Mouse (Mus musculus) thymus, postnatal 36 days (tissue): ENCODE measurements around the gene Cst7.
"Not testable (repeated sequence)": the region's sequence is repeated elsewhere in the genome, so short reads cannot be mapped to it uniquely, and the experiment has no call there.

Source experiments
- DNase-seq, 2 experiments: peaks; one replicate each; pipeline ENCODE4 v3.0.0; 2022; ENCODE audit warnings: mixed read lengths in 2 of 2

Cst7 gene

GRCm38 (mm10) chr2:150569847-150570590 lies at the start of gene Cst7:
Gene Cst7, plus strand, starts transcription at chr2:150570415.
- DNase-seq: peak; percentile 26 to 54

DNA sequence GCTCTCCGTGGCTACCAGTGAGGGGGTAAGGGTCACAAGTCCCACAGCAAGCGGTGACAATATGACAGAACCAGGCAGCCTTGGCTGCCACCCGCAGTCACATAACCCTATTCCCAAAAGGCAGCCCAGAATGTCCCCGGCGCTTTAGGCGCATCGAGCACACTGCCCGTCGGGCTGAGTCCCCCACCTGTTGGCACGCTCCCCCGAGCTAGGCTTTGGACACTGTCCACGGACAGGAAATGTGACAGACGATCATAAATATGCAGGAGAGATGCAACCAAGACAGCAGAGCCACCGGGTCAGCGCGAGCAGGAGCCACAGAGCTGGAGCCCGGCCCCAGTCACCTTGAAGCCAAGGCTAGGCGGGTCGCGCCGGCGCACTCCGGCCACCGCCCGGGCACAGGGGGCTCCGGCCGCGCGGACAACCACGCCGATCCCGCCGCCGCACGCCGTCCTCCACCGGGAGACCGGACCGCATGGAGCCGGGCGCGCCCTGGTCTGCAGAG lies 44.5 kb upstream of the Cst7 start:
- DNase-seq: no peak

DNA sequence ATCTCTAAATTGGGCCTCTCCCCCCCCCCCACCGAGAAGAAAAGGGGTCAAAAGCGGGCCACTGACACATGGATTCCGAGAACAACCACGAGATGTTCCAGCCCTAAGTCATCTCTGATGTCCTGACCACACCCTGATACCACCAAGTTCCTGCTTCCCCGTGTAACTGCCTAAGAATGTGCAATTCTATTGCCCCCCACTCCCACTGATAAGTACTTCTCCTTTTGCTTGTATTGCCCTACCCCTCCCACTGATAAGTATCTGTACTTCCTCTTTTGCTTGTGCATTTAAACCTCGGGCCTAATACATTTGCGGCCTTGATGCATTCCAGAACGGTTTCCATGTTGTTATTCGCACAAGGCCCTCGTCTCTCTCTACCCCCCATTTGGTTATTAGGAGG lies 20.6 kb upstream of the Cst7 start:
- not testable (repeated sequence) for DNase-seq

GRCm38 (mm10) chr2:150558568-150558967 lies 11.6 kb upstream of the Cst7 start:
- DNase-seq: peak; percentile 24 to 30

DNA sequence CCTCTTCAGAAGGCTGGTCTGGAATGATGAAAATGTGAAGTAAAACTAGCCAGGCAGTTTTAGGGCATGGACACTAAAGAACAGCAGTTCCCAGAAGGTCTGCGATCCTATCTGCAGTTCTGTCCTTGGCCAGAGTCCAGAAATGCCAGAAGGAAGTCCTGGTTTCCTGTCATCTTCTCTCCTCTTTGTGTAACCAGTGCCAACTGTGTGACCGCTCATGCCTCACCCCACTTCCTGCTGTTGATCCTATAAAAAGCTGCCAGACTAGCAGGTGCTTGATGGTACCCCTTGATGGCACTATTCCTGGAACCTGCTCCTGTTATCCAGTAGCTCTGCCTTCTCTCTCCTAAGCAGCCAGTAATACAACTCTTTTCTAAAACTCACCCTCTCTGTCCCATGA lies 3.2 kb upstream of the Cst7 start:
- DNase-seq: no peak

- no peak for DNase-seq
Measured at GRCm38 (mm10) chr2:150570761-150571160, 546 bp downstream of the Cst7 start.

DNA sequence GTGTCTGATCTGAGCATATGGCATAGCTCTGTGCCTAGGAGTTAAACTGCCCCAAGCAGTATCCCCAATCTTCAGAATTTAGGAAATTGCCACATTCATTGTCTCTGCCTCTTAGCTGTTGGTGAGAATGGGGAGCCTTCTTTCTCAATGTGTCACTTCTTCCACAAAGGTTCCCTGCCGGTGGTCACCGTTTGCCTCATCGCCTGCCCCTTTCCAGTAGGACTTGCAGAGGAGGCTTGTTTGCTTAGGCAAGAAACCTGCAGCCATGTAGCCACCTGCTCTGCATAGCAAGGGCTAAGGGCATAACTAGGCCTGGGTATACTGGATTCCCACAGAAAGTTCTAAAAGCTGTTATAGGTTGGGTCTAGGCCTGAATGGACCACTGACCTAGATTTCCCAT lies 2.2 kb downstream of the Cst7 start:
- no peak for DNase-seq

DNA sequence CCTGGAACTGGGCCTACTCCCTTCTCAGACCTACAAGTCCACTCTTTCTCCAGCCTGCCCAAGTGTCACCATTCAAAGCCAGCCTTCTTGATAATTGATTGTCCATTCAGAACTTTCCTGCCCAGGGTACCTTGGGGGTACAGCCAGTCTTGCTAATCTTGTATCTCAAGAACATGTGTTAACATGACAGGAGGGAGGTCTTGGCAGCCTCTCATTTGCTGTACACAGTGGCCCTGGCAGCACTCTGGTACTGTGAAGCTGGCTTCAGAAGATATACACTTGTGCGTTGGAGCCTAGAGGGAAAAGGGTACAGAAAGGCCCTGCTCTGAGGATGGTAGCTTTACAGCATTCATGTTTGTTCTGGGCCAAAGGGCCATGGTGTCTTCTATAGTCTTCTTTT lies 6.0 kb downstream of the Cst7 start:
- no peak for DNase-seq

DNA sequence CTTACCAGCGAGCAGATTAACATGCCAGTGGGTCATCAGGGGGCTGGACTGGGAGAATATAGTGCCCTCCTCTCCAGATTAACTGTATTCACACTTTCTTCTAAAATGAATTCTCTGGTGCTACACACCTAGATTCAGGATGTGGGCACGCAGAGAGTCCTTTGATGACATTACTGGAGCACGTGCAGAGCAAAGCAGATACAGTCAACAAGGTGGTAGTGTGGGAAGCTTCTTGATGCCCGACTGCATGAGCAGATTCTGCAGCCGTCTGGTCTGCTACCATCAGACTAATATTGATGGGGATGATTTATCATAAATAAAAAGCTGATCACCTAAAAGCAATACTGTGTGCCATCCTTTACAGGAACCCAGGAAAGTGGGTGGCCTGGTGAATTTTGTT lies 8.4 kb downstream of the Cst7 start:
- DNase-seq: peak; percentile 39 to 47

DNA sequence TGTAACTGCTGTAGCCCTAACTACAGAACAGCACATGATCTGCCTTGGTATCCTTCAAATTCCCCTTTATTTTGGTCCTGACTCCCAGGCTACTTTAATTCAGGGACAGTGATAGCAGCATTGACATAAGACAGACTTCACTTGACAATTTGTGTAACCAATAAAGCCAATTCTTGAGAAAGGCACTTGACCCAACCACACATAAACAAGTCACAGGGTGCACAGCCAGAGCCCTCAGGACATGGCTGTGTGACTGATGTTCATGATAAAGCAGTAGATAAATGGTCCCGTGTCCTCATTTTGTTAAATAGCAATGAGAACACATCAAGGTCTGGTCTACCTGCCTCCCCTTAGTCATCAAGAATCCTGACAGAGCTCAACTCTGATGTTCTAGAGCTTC lies 9.4 kb downstream of the Cst7 start:
- DNase-seq: no peak

DNA sequence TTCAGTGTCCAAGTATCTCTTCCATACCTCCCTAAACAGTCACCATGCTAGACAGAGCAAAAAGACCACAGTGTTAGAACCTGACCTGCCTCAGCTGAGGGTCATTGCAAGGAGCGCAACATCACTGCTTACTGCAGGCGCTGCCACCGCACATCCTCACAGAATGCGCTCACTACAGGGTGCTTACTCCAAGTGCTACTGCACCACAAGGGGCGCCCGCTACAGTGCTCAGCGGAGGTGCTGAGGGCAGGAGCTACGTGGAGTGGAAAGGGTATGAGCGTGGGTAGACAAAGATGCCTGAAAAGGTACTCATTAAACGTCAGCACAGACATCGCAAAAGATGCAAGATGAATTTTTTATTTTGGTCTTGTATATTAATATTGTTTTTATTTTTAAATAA lies 18.9 kb downstream of the Cst7 start:
- no peak for DNase-seq

DNA sequence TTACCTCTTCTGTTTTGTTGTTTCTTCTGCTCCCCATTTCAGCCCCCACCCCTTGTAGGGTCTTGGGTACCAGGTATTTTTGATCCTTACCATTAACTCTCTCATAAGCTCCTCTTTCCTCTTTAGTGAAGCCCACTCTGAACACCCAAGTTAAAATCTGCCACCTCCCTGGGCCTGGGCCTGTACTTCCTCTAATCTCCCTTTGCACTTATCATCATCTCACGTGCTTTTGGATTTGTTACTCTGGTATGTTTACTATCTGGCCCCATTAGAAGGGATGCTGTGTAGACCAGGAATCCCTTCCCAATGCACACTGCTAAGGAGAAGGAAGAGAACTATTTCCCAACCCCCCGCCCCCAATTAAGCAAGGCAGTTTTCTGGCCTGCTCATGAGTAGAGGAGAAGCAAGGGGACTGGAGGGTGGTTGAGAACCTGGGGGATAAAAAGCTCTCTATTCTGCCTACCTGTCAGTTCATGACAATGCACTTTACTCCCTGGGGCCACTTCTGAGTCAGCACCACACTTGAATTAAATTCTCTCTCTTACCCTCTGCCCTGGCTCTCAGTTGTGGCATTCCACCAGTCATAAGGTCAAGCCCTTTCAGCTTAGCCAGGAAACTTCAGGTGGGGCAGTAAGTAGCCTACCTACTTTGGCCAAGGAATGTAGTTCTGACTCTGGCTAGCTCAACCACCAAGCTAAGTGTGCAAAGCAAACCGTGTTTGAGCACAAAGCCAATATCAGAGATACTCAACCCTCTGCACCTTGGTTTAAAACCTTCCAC lies 25.4 kb downstream of the Cst7 start:
- no peak for DNase-seq

GRCm38 (mm10) chr2:150600263-150600662 lies 30.0 kb downstream of the Cst7 start:
- DNase-seq: no peak

- no peak for DNase-seq
Measured at GRCm38 (mm10) chr2:150602166-150602565, 32.0 kb downstream of the Cst7 start.

DNA sequence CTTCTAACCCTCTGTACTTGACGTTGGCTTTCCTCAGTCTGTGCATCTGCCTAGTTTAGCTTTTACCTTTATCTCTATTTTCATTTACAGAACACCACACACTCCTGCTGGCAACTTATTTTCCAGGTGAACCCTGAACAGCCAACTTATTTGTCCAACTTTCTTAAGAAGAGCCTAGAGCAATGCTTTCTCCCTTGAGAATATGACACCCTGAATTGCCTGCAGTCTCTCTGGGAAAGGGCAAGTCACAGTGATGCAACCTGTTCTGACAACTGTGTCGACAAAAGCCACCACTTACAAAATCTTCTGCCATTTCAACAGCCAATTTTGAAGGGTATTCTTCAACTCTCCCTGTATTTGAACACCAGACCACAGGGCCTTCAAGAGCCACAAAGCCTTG lies 34.6 kb downstream of the Cst7 start:
- no peak for DNase-seq

DNA sequence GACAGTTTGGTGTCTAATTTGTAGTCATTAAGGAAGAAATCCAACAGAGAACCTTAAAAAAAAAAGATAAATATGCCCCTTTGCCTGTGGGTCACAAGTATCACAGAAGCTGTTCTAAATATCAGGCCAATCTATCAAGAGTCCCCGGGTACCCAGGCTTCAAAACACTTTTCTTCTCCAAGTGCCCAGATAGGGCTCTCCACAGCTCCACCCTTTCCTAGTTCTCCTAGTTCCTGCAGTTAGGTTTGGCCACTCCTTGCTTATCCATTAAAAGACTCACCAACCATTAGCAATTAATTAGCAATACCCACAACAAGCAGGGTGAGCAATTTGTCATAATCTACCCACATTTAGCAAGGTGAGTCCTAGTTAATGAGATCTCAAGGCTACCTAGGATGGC lies 36.9 kb downstream of the Cst7 start:
- DNase-seq: no peak

DNA sequence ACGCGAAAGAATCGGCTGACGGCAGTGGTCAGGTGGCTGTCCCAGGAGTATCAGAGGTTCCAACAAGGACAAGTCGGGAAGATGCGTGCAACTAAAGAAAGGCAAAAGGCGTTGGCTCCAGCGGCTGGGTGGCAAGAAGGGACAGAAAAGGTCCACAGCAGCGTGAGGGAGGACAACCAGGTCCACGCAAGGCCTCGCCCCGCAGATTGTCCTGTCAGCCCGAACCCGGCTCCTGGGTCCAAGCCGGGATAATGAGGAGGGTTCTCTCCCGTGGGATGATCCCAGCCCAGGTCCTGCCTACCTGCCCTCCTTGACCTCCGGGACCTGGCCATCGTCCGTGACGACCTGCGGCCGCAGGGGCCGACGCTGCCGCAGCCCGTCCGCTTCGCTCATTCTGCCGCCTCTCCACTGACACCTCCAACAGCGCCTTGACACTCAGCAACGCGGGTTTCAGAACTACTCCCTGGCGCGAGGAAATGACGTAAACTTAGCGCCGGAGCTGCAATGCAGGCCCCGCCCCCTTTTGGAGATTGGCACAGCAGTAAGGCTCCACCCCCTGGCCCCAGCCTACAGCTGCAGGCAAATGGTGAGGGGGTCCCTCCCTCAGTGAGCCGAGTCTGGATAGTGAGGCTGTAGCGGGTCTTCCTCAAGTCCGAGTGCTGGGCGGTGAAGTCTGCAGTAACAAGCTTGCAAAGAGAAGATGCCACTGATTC lies 38.0 kb downstream of the Cst7 start, which contains the start of gene Apmap:
TSS of gene Apmap (minus strand) at position 481 of the 713 bp plus-strand sequence.
- peak; percentile 95 to 97 for DNase-seq

- DNase-seq: peak; percentile 9 to 32
Measured at GRCm38 (mm10) chr2:150608872-150609560, 38.8 kb downstream of the Cst7 start.

- no peak for DNase-seq
Measured at GRCm38 (mm10) chr2:150610097-150610496, 39.9 kb downstream of the Cst7 start.

DNA sequence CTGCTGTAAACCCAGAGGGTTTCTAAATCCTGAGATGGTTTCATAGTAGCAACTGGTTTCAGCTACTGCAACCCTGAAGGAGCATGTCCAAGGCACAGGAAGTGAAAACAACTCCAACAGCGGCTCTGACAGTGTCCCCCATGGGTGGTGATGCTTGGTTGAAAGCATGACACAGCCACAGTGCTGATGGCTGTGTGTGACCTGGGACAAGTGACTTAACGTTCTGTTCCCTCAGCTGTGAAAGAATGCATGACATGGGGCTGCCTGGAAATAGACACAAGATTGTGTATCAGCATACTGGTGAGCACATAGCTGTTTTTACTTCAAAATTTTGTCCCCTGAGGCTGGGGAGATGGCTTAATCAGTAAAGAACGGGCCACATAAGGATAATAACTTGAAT lies 51.5 kb downstream of the Cst7 start:
- no peak for DNase-seq

DNA sequence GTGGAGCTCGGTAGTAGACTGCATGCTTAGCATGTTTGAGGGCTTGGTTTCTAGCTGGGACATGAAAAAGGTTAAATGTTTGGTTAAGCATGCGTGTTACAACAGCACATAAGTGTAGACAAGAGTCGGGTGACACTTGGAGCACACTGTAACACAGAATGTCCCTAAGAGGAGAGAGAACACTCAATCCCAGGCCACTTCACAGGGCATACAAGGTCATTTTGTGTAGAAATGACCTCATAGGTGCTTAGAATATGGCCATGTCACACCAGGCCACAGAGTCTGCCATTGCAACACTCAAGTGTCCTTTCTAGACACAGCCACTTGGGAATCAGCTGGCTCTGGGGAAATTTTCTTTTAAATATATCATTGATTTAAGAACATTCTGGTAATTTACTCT lies 53.7 kb downstream of the Cst7 start:
- DNase-seq: no peak

DNA sequence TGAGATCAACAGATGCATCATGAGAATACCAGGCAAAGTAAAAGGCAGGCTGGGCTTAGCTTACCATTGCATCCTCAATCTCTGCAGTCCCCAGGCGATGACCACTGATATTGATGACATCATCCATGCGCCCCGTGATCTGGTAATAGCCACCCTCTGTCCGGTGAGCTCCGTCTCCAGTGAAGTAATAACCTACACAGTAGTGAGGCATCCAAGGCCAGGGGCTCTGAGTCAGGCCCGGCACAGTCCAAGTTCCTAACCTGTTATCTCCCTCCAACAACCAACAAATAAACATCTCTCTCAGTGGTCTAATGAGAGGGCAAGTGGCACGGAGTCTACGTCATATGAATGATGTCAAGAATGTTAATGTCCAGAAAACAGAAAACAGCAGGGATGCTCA lies 54.7 kb downstream of the Cst7 start:
- DNase-seq: no peak

- DNase-seq: no peak
Measured at GRCm38 (mm10) chr2:150627140-150627539, 56.9 kb downstream of the Cst7 start.
